Mouse (Mus musculus) brain, embryonic 14.5 days (tissue): ENCODE data around the gene Kif5c.

Experiments
- CTCF ChIP-seq: fragments of 200-500 bp; IDR thresholded peaks from 2 replicates; pipeline ENCODE4 v1.5.1; 2012; ENCODE audit warnings: inconsistent platforms, mild to moderate bottlenecking, moderate library complexity, borderline replicate concordance; ENCODE audit not compliant: insufficient read depth, insufficient read length; ENCODE audit errors: extremely low read depth
- POLR2A ChIP-seq: fragments of 200-500 bp; IDR thresholded peaks from 2 replicates; pipeline ENCODE4 v1.6.1; 2012; ENCODE audit warnings: mild to moderate bottlenecking, inconsistent platforms, borderline replicate concordance; ENCODE audit not compliant: poor library complexity, insufficient read depth, insufficient read length, severe bottlenecking; ENCODE audit errors: extremely low read depth

DNA sequence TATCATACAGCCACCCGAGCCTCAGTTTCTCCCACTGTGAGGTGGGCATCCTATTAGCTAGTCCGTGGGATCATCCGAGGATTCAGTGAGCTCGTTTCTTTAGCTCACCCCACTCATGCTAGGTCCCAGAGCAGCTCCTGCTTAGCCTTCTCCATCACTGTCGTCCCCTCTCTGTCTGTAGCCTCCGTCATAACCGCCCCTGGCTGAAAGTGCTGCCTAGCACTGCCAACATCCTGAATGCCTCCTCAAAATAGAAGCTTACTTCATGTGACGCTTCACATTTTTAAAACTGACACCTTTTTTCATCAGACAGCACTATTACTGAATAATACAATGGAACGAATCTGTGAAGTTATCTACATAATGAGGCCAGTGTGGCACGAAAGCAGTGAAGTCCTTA is 30.1 kb downstream of the Kif5c start:
- TF ChIP-seq CTCF = no peak
- no peak for TF ChIP-seq POLR2A
